Mouse (Mus musculus) liver, embryonic 14.5 days (tissue): ENCODE data around the gene Mcoln3.

ENCODE experiments used
- CTCF ChIP-seq: IDR thresholded peaks from 2 replicates; pipeline ENCODE4 v1.5.1; 2016; ENCODE audit warnings: antibody characterized with exemption, low read depth, control low read depth
- EP300 ChIP-seq: IDR thresholded peaks from 2 replicates; pipeline ENCODE4 v1.6.1; 2016; ENCODE audit warnings: antibody characterized with exemption, low read depth

DNA sequence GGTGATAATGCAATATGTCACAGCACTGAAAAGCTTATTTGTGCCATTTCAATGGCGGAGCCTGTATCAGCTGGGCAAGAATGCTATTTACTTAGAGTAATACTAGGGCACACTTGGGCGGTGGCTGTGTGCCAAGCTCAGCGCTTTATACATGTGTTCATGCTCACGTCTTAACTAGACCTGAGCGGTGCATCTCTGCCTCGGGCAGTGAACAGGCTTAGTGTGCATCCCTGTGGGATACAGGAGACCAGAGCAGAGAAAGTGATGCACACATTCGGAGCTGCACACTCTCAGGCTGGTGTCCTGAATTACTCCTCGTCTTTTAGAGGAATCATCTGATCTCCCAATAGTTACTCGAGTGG is 6.2 kb downstream of the Mcoln3 start:
- TF ChIP-seq CTCF = no peak
- no peak for TF ChIP-seq EP300
